In the genomic region with DNA sequence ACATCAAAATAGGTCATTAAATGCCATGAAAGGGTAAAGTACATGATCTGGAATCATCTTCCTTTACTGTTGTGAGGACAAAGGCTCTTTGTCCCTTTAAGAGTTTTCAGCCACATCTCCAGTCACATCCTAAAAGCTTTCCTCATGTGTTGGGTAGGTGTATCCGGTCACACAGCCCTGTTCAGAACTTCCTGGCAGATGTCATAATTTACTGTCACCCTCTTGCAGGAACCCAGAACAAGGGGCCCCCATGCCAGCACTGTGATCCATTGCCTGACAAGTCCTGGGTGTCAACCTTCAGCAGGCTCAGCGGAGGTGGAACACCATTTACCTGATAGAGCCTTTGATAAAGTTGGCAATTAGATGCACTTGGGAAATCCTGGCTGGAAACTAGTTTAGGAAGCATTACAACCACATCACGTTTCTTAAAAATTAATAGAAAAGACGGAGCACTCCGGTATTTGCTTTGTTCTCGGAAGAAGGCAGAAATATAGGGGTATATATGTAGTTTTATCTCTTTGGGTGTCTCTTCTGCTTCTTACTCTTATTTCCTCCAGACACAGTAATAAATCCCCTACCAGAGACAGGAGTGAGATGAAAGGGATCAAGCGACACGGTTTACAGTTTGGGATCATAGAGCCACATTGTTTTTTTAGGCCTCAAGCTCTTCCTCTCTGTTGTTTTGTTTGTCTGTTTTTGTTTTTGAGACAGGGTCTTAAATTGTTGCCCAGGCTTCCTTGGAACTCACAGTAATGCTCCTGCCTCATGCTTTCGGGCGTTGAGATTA, we compare ENCODE assay signal across 16 mouse cellular contexts.
DNase-seq lines count a peak whose midpoint lies in the region; ATAC-seq lines count a peak whose summit lies in the region.
"Had no signal": no experiment of that assay in that cellular context is flagged by ENCODE, and none has a peak within 500 bp of the region (broad histone marks: within the 10 kb centered on the region; RNA-seq: fewer than 3 reads in every experiment).

No protein-coding gene starts in this region.

- ATAC-seq in kidney, embryonic 14.5 days (ENCODE audit: low FRiP score, low TSS enrichment) = peak; percentile 94
- ATAC-seq: activated CD4-positive, CD25-positive, alpha-beta regulatory T cell, adult 4 months; forebrain, postnatal 0 days; lung, postnatal 0 days; midbrain, embryonic 15.5 days; Patski had no signal

- no peaks in the 10 kb centered on the region for H3K9me3 ChIP-seq in kidney, embryonic 14.5 days (ENCODE audit: control insufficient read depth, low read length)
- H3K9me3 ChIP-seq: embryonic facial prominence, embryonic 12.5 days; limb, embryonic 12.5 days; midbrain, embryonic 15.5 days had no signal

- no peak overlapping the region for H3K9ac ChIP-seq in kidney, embryonic 14.5 days (ENCODE audit: low read depth, low read length)
- H3K9ac ChIP-seq: embryonic facial prominence, embryonic 12.5 days; forebrain, postnatal 0 days; limb, embryonic 12.5 days; liver, embryonic 14.5 days; midbrain, embryonic 15.5 days had no signal

- H3K4me2 ChIP-seq in kidney, embryonic 14.5 days (replicated peaks; ENCODE audit: low read depth, low read length) = no peak overlapping the region
- H3K4me2 ChIP-seq: embryonic facial prominence, embryonic 12.5 days; limb, embryonic 12.5 days; midbrain, embryonic 15.5 days had no signal

- no peak overlapping the region for H3K27ac ChIP-seq in kidney, embryonic 14.5 days (ENCODE audit: low read depth, low read length)
- H3K27ac ChIP-seq: embryonic facial prominence, embryonic 12.5 days; limb, embryonic 12.5 days; liver, embryonic 14.5 days; midbrain, embryonic 15.5 days had no signal

- no peaks in the 10 kb centered on the region for H3K36me3 ChIP-seq in kidney, embryonic 14.5 days (ENCODE audit: control insufficient read depth, insufficient read depth, low read length)
- H3K36me3 ChIP-seq: embryonic facial prominence, embryonic 12.5 days; limb, embryonic 12.5 days; midbrain, embryonic 15.5 days had no signal

- WGBS in kidney, embryonic 14.5 days = 12% methylated on average over 10 of the region's 10 CpGs

- peaks cover 12% of the 10 kb centered on the region for H3K4me1 ChIP-seq in kidney, embryonic 14.5 days (ENCODE audit: control insufficient read depth, insufficient read depth, low read length)
- H3K4me1 ChIP-seq: embryonic facial prominence, embryonic 12.5 days; limb, embryonic 12.5 days; midbrain, embryonic 15.5 days had no signal

- H3K27me3 ChIP-seq in kidney, embryonic 14.5 days (ENCODE audit: control insufficient read depth, insufficient read depth, low read length) = no peaks in the 10 kb centered on the region
- H3K27me3 ChIP-seq: embryonic facial prominence, embryonic 12.5 days; limb, embryonic 12.5 days; midbrain, embryonic 15.5 days; Patski had no signal

- DNase-seq in heart, adult 11 months = peak; percentile 86
- no peak for DNase-seq in heart, postnatal 10 days
- DNase-seq in kidney, adult 11 months = peak; percentile 18
- peak; percentile 27 to 55 for DNase-seq in kidney, postnatal 4 days
- no peak for DNase-seq in left cerebral cortex, adult 18-20 months (ENCODE audit: low spot score in 2 of 2)
- no peak for DNase-seq in Muller cell, postnatal 12 days (ENCODE audit: inconsistent ontology term)
- DNase-seq: cerebellum, adult 11-12 months; forebrain, postnatal 0 days had no signal

- H3K4me3 ChIP-seq in kidney, embryonic 14.5 days (ENCODE audit: low read length) = no peak overlapping the region
- H3K4me3 ChIP-seq: embryonic facial prominence, embryonic 12.5 days; limb, embryonic 12.5 days; midbrain, embryonic 15.5 days had no signal

- intact Hi-C loops in heart, postnatal 10 days (cut with DNase I) = no loop called here

Comparison
In these comparisons a context has a peak if more than half of its experiments do, and no peak if none do; other contexts are left out.
1. DNase-seq: peak in heart, adult 11 months (single experiment), kidney, adult 11 months (single experiment) and kidney, postnatal 4 days (2 of 2); none in heart, postnatal 10 days (0 of 2), left cerebral cortex, adult 18-20 months (0 of 2) and Muller cell, postnatal 12 days (single experiment).